Mouse (Mus musculus) embryo, embryonic 11 days (tissue): ENCODE measurements at regions not wholly inside any gene's neighbourhood (a gene's known extent, or its start where the extent isn't known, plus 50 kb on each side); places are given as distances from the start of the nearest gene placed in this dataset.

Experiments
- DNase-seq: peaks from one replicate; pipeline ENCODE4 v3.0.0-alpha.2; 2015

DNA sequence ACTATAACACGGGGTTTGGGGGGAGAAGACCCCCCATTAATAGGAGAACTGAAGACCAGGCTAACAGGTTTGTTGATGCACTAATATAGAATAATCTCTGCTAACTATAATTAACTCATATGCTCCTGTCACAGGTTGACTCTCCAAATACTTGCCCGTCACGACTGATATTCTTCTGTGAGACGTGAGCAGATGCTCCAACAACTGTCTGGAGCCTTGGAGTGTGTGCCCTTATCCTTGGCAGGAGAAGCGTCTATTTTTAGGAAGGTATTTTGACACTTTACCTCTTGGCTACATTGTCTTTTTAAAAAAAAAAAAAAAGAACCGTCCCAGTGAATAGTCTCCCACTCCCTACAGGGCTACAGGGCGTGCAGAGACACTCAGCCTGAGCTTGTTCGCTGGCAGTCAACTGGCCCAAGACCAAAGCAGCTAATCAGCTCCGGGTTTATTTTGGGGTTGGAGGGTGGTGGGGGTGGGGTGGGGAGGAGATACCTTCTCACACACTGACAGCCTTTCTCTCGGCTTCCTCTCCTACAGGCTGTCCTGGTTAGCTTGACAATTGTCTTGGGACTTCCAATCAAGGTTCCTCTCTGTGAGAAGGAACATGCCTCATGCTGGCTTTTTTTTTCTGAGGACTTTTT lies 102.6 kb upstream of the Prickle1 start:
- no peak for DNase-seq

- no peak for DNase-seq
These were observed 95.0 kb upstream of the Prickle1 start for GRCm38 (mm10) chr15:93690717-93691116.

DNA sequence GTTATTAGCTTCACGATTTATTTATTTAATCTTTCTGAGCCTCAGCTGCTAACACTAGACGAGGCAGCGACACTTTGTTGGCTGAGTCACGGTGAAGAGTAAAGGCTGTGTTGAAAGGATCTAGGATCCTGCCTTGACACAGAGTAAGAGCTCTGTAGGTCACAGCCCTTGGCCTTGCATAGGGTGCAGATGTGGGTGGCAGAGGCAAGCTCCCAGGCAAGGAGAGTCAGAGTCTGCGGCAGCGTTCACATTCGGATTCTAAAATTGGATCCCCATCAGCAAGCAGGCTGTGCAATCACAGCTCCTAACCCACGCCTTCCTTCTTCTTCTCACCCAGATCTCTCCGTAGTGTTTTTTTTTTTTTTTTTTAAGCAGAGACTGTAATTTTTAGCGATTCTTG lies 94.3 kb upstream of the Prickle1 start:
- no peak for DNase-seq

- no peak for DNase-seq
These were observed 90.7 kb upstream of the Prickle1 start for GRCm38 (mm10) chr15:93686385-93686784.

GRCm38 (mm10) chr15:93681602-93682001 lies 85.9 kb upstream of the Prickle1 start:
- no peak for DNase-seq

DNA sequence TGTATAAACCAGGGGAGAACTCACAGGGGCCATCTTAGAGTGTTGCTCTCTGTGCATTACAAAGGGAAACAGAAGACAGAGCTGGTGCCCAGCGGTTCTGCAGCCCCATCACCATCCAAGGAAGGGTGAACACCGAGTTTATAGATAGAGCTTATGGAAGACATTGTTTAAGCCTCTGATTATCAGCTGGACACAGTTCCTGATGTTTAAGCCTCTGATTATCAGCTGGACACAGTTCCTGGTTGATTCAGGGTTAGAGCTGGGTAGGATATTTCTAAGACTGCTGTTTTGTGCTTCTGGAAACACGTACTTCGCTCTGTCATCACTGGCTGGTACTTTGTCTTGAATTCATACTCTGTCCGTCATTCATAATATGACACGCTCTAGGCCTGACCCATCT lies 79.9 kb upstream of the Prickle1 start:
- DNase-seq: no peak

- DNase-seq: no peak
These were observed 78.3 kb upstream of the Prickle1 start for GRCm38 (mm10) chr15:93673976-93674375.

DNA sequence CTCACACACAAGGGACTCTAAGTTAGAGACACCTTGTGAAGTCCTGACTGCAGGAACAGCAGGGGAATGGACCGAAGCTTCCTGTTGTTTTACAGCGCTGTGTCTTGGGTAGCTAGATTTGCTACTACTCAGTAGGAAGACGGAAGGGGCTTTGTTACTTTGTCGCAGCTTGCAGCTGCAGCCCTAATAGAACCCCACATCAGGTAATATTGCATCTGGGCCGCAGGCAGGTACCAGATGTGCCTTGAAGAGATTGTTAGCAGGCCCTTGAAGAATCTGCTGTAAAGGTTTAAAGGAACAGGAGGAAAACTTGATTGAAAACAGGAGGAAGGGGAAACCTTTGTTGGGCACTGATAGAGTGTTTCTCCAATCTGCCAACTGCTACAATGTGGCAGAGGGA lies 68.2 kb upstream of the Prickle1 start:
- DNase-seq: peak; percentile 36

DNA sequence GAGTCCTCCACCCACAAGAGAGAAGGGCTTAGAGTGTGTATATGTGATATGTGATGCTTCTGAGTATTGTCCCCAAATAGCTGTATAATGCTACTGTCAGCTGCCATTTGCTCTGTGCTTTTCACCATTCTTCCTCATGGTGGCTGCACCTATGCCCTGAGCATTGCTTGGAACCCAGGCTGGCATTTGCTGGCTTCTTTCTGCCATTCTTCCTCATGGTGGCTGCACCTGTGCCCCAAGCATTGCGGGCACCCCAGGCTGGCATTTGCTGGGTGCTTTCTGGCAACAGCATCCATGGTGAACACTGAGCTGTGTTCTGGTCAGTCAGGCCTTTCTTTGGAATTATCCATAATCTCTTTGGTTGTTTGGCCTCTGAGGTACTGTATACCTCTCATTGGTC lies 66.9 kb upstream of the Prickle1 start:
- no peak for DNase-seq

DNA sequence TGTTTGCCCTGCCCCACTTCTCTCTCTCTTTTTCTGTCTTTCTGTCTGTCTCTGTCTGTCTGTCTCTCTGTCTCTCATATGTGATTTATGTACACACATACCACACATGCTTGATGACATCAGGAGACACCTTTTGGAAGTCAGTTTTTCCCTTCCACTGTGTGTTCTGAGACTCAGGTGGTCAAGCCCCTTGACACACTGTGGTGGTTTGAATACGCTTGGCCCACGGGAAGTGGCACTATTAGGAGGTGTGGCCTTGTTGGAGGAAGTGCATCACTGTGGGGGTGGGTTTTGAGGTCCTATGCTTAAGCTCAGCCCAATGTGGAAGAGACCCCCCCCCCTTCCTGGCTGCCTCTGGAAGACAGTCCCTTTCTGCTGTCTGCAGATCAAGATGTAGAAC lies 66.1 kb upstream of the Prickle1 start:
- DNase-seq: no peak

DNA sequence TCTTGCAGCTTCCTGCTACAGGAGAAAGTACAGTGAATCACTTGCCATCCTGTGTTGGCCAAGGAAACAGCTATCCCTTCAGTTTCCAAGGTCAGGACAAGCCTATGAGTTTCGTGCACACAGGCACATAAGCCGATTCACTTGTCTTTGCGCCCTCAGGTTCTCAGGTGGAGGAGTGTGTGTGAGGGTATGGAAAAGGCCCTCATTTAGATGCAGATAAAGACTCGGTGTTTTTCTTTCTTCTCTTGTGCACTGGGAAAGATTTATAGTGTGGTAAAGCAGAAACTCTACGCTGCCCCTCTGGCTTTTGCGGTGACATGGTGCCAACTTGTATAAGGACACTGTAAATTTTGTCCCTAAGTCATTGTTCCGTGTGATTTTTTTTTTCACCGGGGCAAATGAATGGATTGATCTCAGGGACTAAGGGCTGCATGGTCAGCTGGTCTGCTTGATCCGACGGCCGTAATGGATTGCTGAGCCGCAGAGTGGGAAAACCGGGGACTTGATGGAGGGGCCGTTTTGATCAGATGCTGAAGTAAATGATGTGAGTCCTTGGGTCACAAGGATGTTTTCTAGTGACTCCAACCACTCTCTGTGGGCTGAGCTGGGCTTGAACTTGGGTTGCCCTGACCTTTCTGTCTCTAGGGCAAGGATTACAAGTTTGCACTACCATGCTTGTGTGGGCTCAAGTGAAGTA lies 65.4 kb upstream of the Prickle1 start:
- DNase-seq: no peak

DNA sequence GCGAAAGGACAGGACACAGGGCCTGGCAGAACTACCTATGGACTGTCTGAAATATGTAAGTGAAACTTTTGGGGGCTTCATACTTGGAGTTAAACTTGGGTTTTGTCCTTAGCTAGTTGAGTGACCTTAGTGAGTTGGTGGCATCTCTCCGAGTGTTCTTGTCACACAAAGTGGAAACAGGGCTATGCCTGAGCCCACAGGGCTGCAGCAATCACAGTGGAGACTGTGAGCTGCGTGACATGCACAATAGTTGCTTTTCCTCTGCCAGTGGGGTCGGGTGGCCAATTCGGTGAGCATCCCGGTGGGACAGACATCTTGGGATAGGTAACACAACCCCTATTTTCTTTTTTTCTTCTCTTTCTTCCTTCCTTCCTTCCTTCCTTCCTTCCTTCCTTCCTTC lies 61.5 kb upstream of the Prickle1 start:
- DNase-seq: no peak

DNA sequence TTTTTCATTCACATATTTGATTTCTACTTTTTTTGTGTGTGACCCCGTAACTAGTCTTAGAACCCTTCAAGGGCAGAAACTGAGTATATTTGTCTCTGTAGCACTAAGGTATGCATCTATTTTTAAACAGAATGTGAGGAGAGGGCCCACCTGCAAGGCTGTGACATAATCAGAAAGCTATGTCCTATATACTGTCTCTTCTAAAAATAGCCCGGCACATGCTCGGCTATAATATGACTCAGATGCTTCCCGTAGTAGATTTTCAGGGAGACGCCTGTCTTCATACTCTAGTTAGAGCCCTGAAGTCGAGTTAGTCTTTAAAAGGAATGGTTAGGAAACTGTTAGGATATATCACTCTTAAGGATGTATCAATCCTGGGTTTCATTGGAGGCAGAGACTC lies 61.0 kb upstream of the Prickle1 start:
- no peak for DNase-seq

DNA sequence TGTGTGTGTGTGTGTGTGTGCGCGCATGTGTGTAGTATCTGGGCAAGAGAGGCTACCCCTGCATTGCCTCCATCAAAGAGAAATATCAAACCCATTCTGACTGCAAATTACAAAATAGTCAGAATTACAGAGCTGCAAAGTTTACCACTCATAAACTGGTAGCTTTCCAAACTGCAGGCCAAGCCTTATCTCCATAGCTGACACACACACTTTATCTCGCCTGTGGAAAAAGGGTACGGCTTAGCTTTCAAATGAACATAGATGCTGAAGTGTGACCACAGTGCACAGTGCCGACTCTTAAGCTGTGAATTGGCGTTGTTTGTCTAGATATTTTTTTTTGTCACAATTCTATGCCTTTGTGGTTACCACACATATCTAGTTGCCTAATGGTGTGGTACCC lies 60.1 kb upstream of the Prickle1 start:
- DNase-seq: no peak

DNA sequence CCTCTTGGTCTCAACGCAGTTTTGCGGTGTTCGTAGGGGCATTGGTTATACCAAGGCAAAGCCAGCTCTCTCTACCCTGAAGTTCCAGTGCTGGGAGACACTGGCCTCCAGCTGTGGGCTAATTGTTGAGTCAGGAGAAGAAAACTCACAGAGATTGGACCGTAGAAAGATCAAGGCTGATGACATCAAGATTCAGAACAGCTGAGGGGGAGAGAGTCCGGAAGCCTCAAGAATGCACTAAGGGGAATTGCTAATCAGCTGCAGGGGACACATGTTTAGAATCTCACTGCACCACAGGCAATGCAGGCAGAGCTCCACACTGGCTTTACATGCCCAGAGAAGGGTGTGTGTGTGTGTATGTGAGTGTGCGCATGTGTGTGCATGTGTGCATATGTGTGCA lies 59.6 kb upstream of the Prickle1 start:
- DNase-seq: no peak

- DNase-seq: no peak
These were observed 57.7 kb upstream of the Prickle1 start for GRCm38 (mm10) chr15:93653378-93653777.

GRCm38 (mm10) chr15:93650981-93651757 lies 55.5 kb upstream of the Prickle1 start:
- DNase-seq: no peak

- no peak for DNase-seq
These were observed 54.4 kb upstream of the Prickle1 start for GRCm38 (mm10) chr15:93650009-93650522.

DNA sequence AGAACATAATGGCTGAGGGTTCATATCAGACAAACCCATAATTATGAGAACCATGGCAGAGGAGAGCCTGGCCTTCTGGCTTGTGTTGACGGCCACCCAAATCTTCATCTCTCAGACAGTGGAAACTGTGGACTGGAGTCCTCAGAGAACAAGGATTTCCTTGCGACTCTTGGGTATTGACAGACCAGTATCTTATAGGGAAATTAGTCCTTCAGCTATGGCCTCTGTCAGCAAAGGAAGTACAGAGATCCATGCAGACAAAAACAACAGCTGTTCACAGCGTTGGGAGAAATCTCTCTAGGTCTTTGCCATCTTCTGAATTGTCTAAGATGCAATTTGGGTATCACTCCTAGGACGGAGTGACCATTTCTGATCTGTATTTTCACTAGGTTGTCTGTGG lies 53.0 kb upstream of the Prickle1 start:
- DNase-seq: no peak

- no peak for DNase-seq
These were observed 51.1 kb upstream of the Prickle1 start for GRCm38 (mm10) chr15:93646820-93647219.

DNA sequence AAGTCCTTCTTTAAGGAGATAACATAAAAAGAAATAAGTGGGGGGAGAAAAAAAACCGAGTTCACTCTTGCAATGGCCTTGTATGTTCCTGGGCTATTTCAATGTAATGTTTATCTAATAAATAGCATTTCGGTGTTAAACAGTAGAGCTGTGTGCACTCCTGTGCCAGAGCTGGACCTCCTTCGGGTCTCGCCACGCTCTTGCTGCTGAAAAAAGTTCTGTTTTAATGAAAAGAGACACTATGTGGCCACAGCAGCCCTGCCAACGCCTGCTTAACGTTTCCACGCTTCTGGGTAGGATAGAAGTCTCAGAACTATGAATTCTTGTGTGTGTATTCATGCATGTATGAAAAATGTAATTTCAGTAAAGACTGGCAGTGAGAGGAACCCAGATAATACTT lies 50.3 kb upstream of the Prickle1 start:
- DNase-seq: no peak
